Mouse (Mus musculus): ENCODE measurements at regions not wholly inside any gene's neighbourhood (a gene's known extent, or its start where the extent isn't known, plus 50 kb on each side); places are given as distances from the start of the nearest gene placed in this dataset.

DNA sequence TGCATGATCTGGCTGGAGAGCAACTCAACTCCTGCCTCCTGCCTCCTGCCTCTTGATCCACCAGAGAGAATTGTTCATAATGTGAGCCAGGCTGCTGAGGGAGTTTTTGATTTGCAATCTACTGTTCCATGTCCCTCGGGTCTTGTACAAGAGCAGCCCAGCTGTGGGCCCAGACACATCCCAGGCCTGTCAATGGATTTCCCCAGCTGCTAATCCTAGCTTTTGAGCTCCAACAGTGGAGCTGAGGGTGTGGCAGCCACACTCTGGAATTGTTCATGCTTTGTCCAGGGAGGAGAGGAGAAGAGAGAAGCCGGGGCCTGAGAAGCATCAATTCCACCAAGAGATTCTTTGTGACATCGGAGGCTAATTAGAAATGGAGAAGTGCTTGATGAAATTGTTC, 587.9 kb upstream of the Clint1 start:
- TF ChIP-seq GATA4 (IDR thresholded peaks at IDR 0.05; ENCODE audit: insufficient replicate concordance, low read length) = no peak

DNA sequence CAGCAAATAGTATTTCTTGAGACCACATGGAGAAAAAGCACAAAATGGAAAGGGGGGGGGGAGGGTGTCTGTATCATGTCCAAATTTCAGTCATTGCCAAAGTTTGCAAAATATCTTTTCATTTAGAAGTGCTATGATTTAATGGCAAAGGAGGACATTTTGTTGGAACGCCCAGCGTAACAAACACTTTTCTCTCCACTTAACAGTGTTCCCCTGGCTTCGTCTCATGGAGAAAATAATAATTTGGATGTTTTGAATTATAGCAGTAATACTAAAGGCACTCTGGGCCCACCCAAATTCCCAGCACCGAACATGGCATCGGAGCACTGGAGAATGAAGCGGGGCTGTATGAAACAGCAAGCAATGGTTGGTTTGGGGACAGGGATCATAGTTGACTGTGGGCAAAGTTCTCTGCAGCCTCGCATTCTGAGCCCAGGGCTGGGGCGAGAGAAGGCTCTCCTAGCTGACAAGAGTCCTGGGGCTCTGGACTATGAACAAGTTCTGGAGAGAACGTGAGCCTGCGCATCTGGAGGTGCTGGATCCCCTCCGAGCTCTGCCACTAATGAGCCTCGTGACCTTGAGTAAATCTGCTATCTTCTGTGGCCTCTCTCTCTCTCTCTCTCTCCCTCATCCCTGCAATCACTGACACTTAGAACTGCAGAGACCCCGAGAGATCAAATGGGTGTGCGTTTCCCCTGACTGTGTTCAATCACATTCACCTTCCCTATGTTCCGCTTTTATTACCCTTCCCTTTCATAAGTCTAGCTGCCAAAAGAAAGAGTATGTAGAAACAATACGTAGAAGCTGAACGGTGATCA, 586.5 kb upstream of the Clint1 start:
- TF ChIP-seq GATA4 (IDR thresholded peaks at IDR 0.05; ENCODE audit: insufficient replicate concordance, low read length) = no peak

DNA sequence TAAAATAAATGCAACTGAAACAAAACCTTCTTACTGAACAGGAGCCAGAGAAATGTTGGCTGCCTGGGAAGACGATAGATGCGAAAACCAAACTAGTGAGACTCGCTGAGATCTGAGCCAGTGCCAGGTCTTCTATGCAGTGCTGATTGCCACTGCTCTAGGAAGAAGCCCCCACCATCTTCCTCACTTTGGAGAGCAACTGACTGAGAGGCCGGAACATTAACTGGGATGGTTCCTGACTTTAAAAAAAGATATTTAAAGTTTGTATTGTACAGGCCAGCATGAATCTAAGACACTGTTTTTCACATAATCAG, 585.9 kb upstream of the Clint1 start:
- TF ChIP-seq GATA4 (IDR thresholded peaks at IDR 0.05; ENCODE audit: insufficient replicate concordance, low read length) = no peak

DNA sequence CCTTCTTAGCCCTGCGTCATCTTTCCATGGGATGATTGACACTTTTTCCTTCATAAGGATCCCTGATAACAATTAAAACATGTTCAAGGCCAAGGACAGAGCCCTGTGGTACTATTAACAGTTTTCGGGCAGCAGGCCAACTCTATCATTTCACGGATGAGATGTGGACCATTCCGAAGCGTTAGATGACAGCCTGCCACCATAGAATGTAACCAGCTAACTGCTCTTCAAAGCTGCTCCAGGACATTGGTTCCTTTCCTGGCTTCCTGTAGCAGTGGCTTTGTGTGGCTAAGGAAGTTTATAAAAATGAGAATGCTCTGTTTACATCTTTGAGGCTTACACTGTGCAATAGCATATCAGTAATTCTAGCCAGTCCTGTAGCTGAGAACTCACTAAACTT, 582.6 kb upstream of the Clint1 start:
- TF ChIP-seq GATA4 (IDR thresholded peaks at IDR 0.05; ENCODE audit: insufficient replicate concordance, low read length) = no peak

DNA sequence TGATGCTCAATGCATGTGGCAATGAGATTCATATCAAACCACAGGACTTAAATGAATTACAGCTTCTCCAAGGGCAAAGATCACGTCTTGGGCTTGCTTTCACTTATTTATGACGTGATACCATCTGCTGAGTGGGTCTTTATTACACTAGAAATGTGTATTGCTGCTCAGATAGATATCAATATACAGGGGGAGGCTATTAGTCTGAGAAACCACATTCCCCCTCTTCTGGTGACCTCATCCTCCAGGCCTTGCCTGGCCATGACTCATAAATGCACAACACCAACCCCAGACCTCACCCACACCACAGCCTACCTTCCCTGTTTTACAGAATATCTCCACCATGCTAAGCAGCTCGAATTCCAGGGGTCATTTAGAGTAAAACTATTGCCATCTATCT, 580.6 kb upstream of the Clint1 start:
- no peak for TF ChIP-seq GATA4 (IDR thresholded peaks at IDR 0.05; ENCODE audit: insufficient replicate concordance, low read length)

DNA sequence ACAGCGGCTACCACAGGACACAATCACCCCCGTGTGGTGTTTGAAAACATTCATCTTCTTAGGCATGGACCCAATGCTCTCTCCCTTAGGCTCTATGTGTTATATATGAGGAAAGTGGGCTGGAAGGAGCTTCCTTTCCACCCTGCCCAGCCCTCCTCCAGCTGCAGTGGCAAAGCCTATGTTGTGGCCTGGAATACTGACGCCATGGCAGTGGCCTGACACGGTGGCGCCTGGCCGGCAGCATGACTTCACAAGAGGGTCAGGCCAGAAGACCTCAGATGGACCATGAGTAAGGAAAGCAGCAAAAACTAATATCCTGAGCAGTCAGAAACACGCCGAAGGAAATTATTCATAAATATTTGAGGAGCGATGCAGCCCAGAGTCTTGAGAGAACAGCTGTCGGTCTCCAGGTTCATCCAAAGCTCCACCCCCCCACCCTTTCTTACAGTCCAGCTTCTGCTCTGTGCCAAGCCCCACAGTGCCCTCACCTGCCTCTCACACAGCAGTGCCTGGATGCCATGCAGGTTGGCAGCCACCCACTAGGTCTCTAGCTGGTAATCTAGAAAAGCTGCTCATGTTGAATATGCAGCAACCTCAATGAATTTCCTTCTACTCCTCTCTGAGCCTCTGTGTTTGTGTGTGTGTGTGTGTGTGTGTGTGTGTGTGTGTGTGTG, 577.3 kb upstream of the Clint1 start:
- no peak for TF ChIP-seq GATA4 (IDR thresholded peaks at IDR 0.05; ENCODE audit: insufficient replicate concordance, low read length)

DNA sequence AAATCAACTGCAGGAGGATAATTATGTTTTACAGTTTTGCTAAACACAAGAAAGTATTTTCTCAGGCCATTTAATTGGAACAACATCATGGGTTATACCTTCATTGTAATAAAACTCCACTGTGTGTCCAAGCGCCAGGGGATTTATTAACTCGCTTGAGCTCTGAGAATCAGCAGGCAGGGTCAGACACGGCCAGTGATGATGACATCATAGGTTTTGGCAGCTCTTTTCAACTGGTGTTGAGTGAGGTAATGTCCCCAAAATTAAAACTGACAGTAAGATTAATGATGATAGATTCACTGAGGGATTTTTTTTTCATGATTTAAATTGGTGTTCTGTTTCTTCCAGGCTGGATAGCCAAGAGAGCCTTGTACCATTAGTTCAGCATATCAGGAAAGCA, 576.7 kb upstream of the Clint1 start:
- no peak for TF ChIP-seq GATA4 (IDR thresholded peaks at IDR 0.05; ENCODE audit: insufficient replicate concordance, low read length)

DNA sequence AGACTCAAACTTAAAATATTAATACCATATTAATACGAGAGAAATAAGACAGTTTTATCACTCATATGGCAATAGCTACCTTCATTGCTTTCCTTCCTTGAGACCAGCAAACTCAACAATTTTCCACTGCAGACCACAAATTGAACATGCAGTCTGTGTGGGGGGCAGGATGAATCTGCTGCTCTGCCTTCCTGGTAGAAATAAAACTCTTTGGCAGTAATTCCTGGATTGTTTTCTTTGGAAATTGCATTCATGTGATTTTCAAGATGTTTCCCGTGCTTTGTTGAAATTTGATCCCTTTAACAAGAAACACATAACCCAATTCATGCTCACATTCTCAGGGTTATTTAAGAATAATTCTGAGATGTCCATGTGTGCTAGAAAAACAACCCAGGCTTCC, 555.1 kb upstream of the Clint1 start:
- TF ChIP-seq GATA4 (IDR thresholded peaks at IDR 0.05; ENCODE audit: insufficient replicate concordance, low read length) = no peak

DNA sequence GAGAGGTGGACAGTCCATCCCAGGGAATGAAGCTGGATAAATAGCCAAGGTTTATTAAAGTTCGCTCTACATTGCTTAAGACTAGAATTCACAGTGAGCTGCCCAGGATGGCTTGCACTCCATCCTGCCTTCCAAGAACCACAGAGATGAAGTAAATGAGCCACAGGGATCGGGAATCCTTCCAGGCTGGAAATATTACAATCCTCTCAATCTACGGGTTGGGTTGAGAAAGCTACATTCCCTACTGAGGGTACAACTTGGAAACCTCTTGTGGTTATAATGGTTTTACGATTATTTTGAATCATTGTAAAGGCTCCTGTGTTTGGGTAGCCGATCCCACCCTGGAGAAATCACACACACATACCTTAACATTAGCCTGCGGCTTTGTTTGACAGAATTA, 539.9 kb upstream of the Clint1 start:
- TF ChIP-seq GATA4 (IDR thresholded peaks at IDR 0.05; ENCODE audit: insufficient replicate concordance, low read length) = no peak

DNA sequence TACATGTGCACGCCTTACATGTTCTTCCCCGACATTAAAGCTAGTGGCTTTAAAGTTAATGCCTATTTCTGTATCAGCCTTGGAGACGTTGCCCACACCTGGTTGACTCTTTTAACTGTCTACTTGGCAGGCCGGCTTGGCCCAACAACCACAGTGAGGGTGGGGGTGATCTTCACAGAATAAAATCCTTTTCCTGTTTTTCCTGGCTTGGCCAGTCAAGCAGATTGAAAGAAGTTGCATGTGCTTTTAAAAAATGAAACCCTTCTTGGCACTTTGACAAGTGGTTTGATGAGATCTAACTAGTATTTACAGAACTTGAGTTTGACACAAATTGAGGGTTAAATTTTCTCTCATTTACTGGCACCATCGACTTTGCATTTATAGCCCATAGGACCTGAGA, 528.1 kb upstream of the Clint1 start:
- no peak for TF ChIP-seq GATA4 (IDR thresholded peaks at IDR 0.05; ENCODE audit: insufficient replicate concordance, low read length)

DNA sequence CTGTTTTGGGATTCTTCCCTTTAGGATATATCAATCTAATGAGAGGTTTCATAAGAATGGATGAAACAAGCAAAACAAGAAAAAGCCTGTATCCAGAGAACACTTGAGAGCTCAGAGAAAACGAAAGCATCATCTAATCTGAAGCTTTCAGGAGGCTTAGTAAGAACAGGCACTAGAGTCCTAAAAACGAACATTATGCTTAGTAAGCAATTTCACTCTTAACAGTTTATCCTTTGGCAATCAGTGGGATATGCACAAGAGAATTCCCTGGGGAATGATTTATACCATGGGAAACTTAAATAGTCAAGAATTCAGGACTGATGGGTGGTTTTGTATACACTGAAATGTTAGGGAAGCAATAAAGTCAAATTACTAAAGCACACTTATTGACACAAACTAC, 521.5 kb upstream of the Clint1 start:
- no peak for TF ChIP-seq GATA4 (IDR thresholded peaks at IDR 0.05; ENCODE audit: insufficient replicate concordance, low read length)

DNA sequence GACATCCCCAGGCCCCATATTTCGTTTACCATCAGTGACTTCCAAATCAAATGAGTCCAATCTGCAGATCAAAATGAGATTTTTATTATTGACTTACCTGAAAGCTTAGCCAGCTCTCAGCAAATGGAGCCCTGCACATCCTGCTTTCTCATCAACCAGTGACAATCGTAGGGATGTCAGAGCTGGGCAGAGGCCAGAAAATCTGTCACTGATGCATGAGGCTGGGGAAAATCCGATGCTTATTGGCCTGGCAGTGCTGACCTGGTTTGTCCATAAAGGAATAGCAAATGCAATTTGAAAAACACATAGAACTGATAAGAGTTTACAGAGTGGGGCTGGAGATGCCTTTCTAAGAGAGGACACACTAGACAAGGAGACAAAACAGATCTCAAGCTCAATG, 518.1 kb upstream of the Clint1 start:
- TF ChIP-seq GATA4 (IDR thresholded peaks at IDR 0.05; ENCODE audit: insufficient replicate concordance, low read length) = no peak

DNA sequence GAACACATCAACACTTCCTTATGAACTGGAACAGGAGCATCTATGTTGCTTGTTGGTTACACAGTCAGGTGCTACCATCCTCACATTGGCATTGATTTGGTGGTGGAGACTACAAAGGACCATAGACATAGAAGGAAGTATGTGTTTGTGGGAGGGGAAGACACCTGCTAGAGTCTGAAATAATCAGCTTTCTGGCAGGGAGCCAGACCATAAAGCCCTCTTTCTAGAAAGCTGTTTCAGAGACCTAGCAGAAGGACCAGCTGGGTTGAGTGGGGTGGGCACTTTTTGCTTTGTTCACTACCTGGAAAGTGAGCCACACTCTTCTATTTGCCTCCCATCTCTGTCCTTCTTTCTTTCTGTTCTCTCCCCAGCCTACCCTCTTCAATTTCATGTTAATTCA, 502.5 kb upstream of the Clint1 start:
- TF ChIP-seq GATA4 (IDR thresholded peaks at IDR 0.05; ENCODE audit: insufficient replicate concordance, low read length) = no peak

DNA sequence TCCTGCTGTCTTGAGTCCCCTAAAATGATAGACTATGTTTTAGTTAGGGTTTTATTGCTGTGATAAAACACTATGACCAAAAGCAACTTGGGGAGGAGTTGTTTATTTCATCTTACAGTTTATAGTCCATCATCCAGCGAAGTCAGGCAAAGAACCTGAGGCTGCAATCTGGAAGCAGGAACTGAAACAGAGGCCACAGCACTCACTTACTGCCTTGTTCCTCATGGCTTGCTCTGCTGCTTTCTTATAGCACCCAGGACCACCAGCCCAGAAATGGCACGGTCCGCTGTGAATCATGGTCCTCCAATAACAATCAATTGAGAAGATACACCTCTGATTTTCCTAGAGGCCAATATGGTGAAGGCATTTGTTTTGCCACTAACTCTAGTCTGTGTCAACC, 486.5 kb upstream of the Clint1 start:
- TF ChIP-seq GATA4 (IDR thresholded peaks at IDR 0.05; ENCODE audit: insufficient replicate concordance, low read length) = no peak

DNA sequence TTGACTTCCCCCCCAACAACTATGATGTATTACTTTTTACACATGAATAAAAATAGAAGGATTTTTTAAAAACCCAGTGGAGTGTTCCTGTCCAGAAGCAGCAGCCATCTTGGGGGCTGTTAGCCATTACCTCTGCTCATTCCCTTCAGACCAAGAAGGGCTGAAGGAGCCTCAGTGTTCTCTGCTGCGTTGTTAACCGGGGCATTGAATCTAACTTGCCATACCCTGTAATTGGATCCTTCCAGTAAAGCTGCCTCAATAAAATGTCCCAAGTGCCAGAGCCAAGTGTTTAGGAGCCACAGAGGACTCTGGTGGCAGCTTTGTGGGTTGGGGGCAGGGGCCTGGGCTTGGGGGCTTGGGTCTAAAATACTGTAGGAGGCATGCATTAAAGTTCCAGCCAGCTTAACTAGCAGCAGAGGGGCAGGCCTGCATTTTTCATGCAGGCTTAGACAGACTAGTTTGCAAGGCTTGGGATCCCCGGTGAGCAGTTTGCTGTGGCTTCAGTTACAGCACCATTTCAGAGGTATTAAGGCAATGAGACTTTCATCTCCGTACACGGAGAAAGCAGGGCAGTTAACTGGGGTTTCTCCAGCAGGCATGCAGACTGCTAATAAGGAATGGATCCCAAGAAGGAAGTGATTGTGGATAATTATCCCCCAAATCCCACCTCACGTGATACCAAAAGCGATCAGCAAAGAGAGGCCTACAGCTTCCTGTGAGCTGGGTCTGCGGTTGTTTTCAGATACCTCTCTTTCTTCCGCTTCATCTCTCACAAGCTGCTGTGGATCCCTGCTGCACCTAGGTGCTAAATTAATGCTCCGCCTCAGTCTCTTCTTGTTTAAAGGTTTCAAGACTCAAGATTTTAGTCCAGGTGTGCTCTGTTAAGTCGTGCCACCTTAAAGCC, 462.4 kb upstream of the Clint1 start:
- TF ChIP-seq GATA4 (IDR thresholded peaks at IDR 0.05; ENCODE audit: insufficient replicate concordance, low read length) = no peak

DNA sequence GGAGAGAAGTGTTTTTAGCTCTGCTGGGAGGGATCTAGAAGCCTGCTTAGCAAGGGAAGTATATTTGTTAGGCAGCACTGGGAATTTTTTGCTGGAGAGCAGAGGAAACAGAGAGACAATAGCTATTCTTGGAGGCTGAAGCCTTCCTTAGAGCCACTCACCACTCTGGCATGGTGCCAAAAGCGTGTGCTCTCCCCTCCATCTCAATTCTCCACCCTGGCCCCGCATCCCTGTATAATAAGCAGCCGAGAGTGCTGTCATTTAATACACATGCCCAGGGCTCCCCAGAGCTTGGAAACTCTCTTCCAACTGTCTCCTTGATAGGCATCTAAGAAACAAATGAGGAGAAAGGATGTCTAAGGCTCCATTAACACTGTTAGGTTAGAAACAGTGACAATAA, 455.8 kb upstream of the Clint1 start:
- TF ChIP-seq GATA4 (IDR thresholded peaks at IDR 0.05; ENCODE audit: insufficient replicate concordance, low read length) = no peak

Measured in liver, adult (tissue).